Mouse (Mus musculus) small intestine, adult 2 months (tissue): ENCODE results near the gene Mrps15.

Experiments
- CTCF ChIP-seq: fragments of 200-500 bp; IDR thresholded peaks from 2 replicates; pipeline ENCODE4 v1.5.1; 2012; ENCODE audit warnings: low read depth, mild to moderate bottlenecking, control low read depth, inconsistent platforms, low read length, moderate library complexity, mixed read lengths; ENCODE audit not compliant: insufficient replicate concordance, insufficient read length; ENCODE audit errors: extremely low read depth
- POLR2A ChIP-seq: fragments of 200-500 bp; IDR thresholded peaks from 2 replicates; pipeline ENCODE4 v1.6.1; 2012; ENCODE audit warnings: low read depth, mild to moderate bottlenecking, control low read depth, inconsistent platforms, low read length, moderate library complexity

- TF ChIP-seq POLR2A: no peak
- no peak for TF ChIP-seq CTCF
These were observed 18.5 kb downstream of the Mrps15 start for GRCm38 (mm10) chr4:126065241-126065640.
